Mouse (Mus musculus): ENCODE results near the gene Arl16. TPM values are rescaled to one million over a fixed set of nuclear protein-coding genes. Genes with fewer than 3 reads are reported as not detected.
A peak's percentile ranks its signal among the peaks of the same experiment; 100 is the strongest.

Arl16 gene
- polyA plus RNA-seq, 1 experiment from 2014 or later = 56.4 TPM

DNA sequence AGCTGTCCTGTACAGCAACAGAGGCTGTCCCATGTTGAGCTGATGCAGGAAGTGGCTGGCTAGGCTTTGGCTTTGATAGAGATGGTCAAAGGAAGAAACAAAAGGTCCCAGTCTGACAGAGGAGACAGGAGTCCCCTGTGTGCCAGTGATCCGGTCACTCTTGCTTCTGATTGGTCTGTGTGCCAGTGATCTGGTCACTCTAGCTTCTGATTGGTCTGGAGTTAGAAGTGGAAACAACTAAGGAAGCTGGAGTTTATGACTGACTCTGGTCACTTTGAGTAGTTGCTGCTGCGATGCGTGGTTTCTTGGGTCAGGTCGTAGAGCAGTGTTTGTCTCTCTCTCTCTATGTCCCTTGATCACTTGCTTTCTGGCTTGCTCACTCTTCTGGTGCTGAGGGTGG is 34.3 kb upstream of the Arl16 start:
- Histone ChIP-seq H3K4me1 (no peaks in the 10 kb centered on the region), H3K9ac (replicated peaks) (no peak overlapping the region), H3K4me3 (no peak overlapping the region), H3K27ac (replicated peaks) (no peak overlapping the region), H3K27me3 (no peaks in the 10 kb centered on the region), H3K36me3 (peaks cover 28% of the 10 kb centered on the region), H3K4me2 (replicated peaks) (no peak overlapping the region), H3K9me3 (no peaks in the 10 kb centered on the region)
- no peak for ATAC-seq (ENCODE audit: low FRiP score, low read depth)
- 90% methylated on average over 4 of the region's 4 CpGs for WGBS

- H3K4me3 ChIP-seq = no peak overlapping the region
- H3K9me3 ChIP-seq = no peaks in the 10 kb centered on the region
- WGBS = 62% methylated on average over 6 of the region's 6 CpGs
- no peak for ATAC-seq (ENCODE audit: low FRiP score, low read depth)
- H3K27ac ChIP-seq (replicated peaks) = no peak overlapping the region
- no peaks in the 10 kb centered on the region for H3K4me1 ChIP-seq
- peaks cover 35% of the 10 kb centered on the region for H3K36me3 ChIP-seq
- H3K9ac ChIP-seq (replicated peaks) = no peak overlapping the region
- no peak overlapping the region for H3K4me2 ChIP-seq (replicated peaks)
- no peaks in the 10 kb centered on the region for H3K27me3 ChIP-seq
Observed at GRCm38 (mm10) chr11:120501018-120501417, 33.6 kb upstream of the Arl16 start.

- no peak for ATAC-seq (ENCODE audit: low FRiP score, low read depth)
- Histone ChIP-seq H3K4me2 (replicated peaks) (no peak overlapping the region), H3K9ac (replicated peaks) (no peak overlapping the region), H3K36me3 (peaks cover 41% of the 10 kb centered on the region), H3K4me1 (no peaks in the 10 kb centered on the region), H3K27me3 (no peaks in the 10 kb centered on the region), H3K9me3 (no peaks in the 10 kb centered on the region), H3K4me3 (no peak overlapping the region), H3K27ac (replicated peaks) (no peak overlapping the region)
- WGBS = 23% methylated on average over 3 of the region's 3 CpGs
Observed at GRCm38 (mm10) chr11:120500357-120500756, 33.0 kb upstream of the Arl16 start.

- H3K4me3 ChIP-seq = no peak overlapping the region
- H3K4me1 ChIP-seq = no peaks in the 10 kb centered on the region
- no peaks in the 10 kb centered on the region for H3K27me3 ChIP-seq
- H3K9me3 ChIP-seq = no peaks in the 10 kb centered on the region
- 81% methylated on average over 6 of the region's 6 CpGs for WGBS
- H3K9ac ChIP-seq (replicated peaks) = no peak overlapping the region
- peaks cover 46% of the 10 kb centered on the region for H3K36me3 ChIP-seq
- no peak overlapping the region for H3K27ac ChIP-seq (replicated peaks)
- ATAC-seq (ENCODE audit: low FRiP score, low read depth) = no peak
- no peak overlapping the region for H3K4me2 ChIP-seq (replicated peaks)
Observed at GRCm38 (mm10) chr11:120499894-120500293, 32.5 kb upstream of the Arl16 start.

DNA sequence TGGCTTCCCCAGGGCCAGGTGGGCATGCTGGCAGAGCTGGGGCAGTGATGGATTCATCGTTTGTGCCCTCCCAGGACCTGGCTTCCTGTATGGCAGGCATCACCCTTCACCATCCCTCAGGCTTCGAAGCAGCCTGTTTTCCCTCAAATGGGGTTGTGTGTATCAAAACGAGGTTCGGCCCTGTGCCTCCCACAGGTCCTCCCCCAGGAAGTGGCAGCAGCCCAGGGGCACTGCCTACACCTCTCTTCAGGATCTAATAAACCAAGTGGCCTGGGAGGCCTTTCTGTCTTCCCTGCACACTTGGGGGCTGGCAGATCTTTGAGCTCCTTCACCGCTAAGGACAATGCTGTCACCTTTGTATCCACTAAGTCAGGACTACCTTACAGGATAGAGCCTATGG is 31.5 kb upstream of the Arl16 start:
- Histone ChIP-seq H3K4me2 (replicated peaks) (no peak overlapping the region), H3K4me3 (no peak overlapping the region), H3K27ac (replicated peaks) (no peak overlapping the region), H3K9ac (replicated peaks) (no peak overlapping the region), H3K9me3 (no peaks in the 10 kb centered on the region), H3K36me3 (peaks cover 53% of the 10 kb centered on the region), H3K27me3 (no peaks in the 10 kb centered on the region), H3K4me1 (0 out of 2 replicates have a peak, but pooled peaks cover under 1% of the 10 kb centered on the region)
- 90% methylated on average over 5 of the region's 5 CpGs for WGBS
- no peak for ATAC-seq (ENCODE audit: low FRiP score, low read depth)

- no peak for ATAC-seq (ENCODE audit: low FRiP score, low read depth)
- Histone ChIP-seq H3K4me2 (replicated peaks) (no peak overlapping the region), H3K4me1 (peaks cover 7% of the 10 kb centered on the region), H3K27ac (replicated peaks) (no peak overlapping the region), H3K36me3 (peaks cover 53% of the 10 kb centered on the region), H3K27me3 (no peaks in the 10 kb centered on the region), H3K4me3 (no peak overlapping the region), H3K9me3 (no peaks in the 10 kb centered on the region), H3K9ac (replicated peaks) (no peak overlapping the region)
- 97% methylated on average over 12 of the region's 12 CpGs for WGBS
Observed at GRCm38 (mm10) chr11:120498226-120498625, 30.8 kb upstream of the Arl16 start.

- Histone ChIP-seq H3K4me1 (peaks cover 15% of the 10 kb centered on the region), H3K36me3 (peaks cover 53% of the 10 kb centered on the region), H3K4me3 (no peak overlapping the region), H3K9me3 (no peaks in the 10 kb centered on the region), H3K27ac (replicated peaks) (no peak overlapping the region), H3K9ac (replicated peaks) (no peak overlapping the region), H3K27me3 (no peaks in the 10 kb centered on the region), H3K4me2 (replicated peaks) (no peak overlapping the region)
- ATAC-seq (ENCODE audit: low FRiP score, low read depth) = no peak
- 96% methylated on average over 3 of the region's 3 CpGs for WGBS
Observed at GRCm38 (mm10) chr11:120497436-120497835, 30.0 kb upstream of the Arl16 start.

GRCm38 (mm10) chr11:120493911-120494310 is 26.5 kb upstream of the Arl16 start:
- Histone ChIP-seq H3K36me3 (peaks cover 52% of the 10 kb centered on the region), H3K9ac (replicated peaks) (no peak overlapping the region), H3K4me1 (peaks cover 30% of the 10 kb centered on the region), H3K27me3 (no peaks in the 10 kb centered on the region), H3K4me2 (replicated peaks) (no peak overlapping the region), H3K27ac (replicated peaks) (no peak overlapping the region), H3K4me3 (no peak overlapping the region), H3K9me3 (no peaks in the 10 kb centered on the region)
- 87% methylated on average over 3 of the region's 3 CpGs for WGBS
- no peak for ATAC-seq (ENCODE audit: low FRiP score, low read depth)

- WGBS = 71% methylated on average over 3 of the region's 3 CpGs
- H3K27ac ChIP-seq (replicated peaks) = no peak overlapping the region; the same call in 1 of the 2 replicates
Observed at GRCm38 (mm10) chr11:120493351-120493750, 25.9 kb upstream of the Arl16 start.

GRCm38 (mm10) chr11:120492878-120493203 is 25.4 kb upstream of the Arl16 start:
- Histone ChIP-seq H3K9ac (replicated peaks) (peak overlapping the region; percentile 81), H3K4me3 (peak overlapping the region; percentile 93), H3K27ac (replicated peaks) (no peak overlapping the region; the same call in 1 of the 2 replicates), H3K4me2 (replicated peaks) (peak overlapping the region; percentile 95), H3K9me3 (no peaks in the 10 kb centered on the region), H3K27me3 (no peaks in the 10 kb centered on the region), H3K4me1 (peaks cover 30% of the 10 kb centered on the region), H3K36me3 (peaks cover 52% of the 10 kb centered on the region)
- no peak for ATAC-seq (ENCODE audit: low FRiP score, low read depth)
- 28% methylated on average over 3 of the region's 3 CpGs for WGBS

More at GRCm38 (mm10) chr11:120493351-120493750, 25.9 kb upstream of the Arl16 start:
- Histone ChIP-seq H3K27me3 (no peaks in the 10 kb centered on the region), H3K9ac (replicated peaks) (peak overlapping the region; percentile 81; the same call in 1 of the 2 replicates), H3K9me3 (no peaks in the 10 kb centered on the region), H3K4me1 (peaks cover 30% of the 10 kb centered on the region), H3K4me2 (replicated peaks) (peak overlapping the region; percentile 95), H3K4me3 (peak overlapping the region; percentile 93; the same call in 1 of the 2 replicates), H3K36me3 (peaks cover 52% of the 10 kb centered on the region)
- ATAC-seq (ENCODE audit: low FRiP score, low read depth) = no peak

GRCm38 (mm10) chr11:120492024-120492877 is 24.8 kb upstream of the Arl16 start:
- Histone ChIP-seq H3K27ac (replicated peaks) (peak overlapping the region; percentile 73), H3K4me1 (peaks cover 30% of the 10 kb centered on the region), H3K36me3 (peaks cover 52% of the 10 kb centered on the region), H3K9me3 (no peaks in the 10 kb centered on the region), H3K4me3 (peak overlapping the region; percentile 93), H3K4me2 (replicated peaks) (peak overlapping the region; percentile 95), H3K27me3 (no peaks in the 10 kb centered on the region), H3K9ac (replicated peaks) (peak overlapping the region; percentile 81)
- under 1% methylated on average over 48 of the region's 48 CpGs for WGBS
- ATAC-seq (ENCODE audit: low FRiP score, low read depth) = no peak

- no peaks in the 10 kb centered on the region for H3K9me3 ChIP-seq
- H3K4me3 ChIP-seq = peak within 1 kb of the TSS; percentile 93
- H3K4me1 ChIP-seq = peaks cover 33% of the 10 kb centered on the region
- peak within 1 kb of the TSS; percentile 81 for H3K9ac ChIP-seq (replicated peaks)
- ATAC-seq (ENCODE audit: low FRiP score, low read depth) = peak; percentile 91
- H3K4me2 ChIP-seq (replicated peaks) = peak within 1 kb of the TSS; percentile 95
- WGBS = under 1% methylated on average over 32 of the region's 35 CpGs
- peaks cover 52% of the 10 kb centered on the region for H3K36me3 ChIP-seq
- H3K27ac ChIP-seq (replicated peaks) = peak within 1 kb of the TSS; percentile 73
- H3K27me3 ChIP-seq = no peaks in the 10 kb centered on the region
Observed at GRCm38 (mm10) chr11:120491317-120492023, 24.1 kb upstream of the Arl16 start, which contains the start of gene Slc25a10. Gene Slc25a10 (plus strand): TSS chr11:120491840.
